Mouse (Mus musculus): ENCODE results near the gene Gtf2h4. TPM values are rescaled to one million over a fixed set of nuclear protein-coding genes. Genes with fewer than 3 reads are reported as not detected.

Gene Gtf2h4
- total RNA-seq, 2 experiments from 2014 or later, result 15.3 to 19.0 TPM

DNA sequence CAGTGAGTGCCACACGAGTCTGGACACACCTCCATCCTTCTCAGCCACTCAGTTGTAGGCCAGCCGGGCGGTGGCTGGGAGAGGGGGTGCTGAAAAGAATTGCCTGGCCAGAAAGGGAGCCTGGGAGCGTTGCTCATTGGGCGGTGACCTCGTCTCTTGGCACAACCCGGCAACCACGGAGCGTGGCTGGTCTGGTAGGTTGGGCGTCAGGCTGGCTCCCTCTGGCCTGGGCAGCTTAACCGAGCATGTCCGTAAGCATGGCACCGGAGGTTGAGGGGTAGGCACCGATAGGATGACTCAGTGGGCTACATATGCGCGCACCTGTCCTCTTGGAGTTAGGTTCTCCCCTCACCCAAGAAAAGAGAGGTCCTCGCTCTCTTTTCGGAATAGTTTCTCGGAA is 26.4 kb upstream of the Gtf2h4 start:
- peak; percentile 76 to 79 for DNase-seq
- intact Hi-C loops (cut with DNase I), result loop anchor here (5.0 kb wide), 1 partner anchor 37 kb away; no protein-coding TSS in a partner anchor

DNA sequence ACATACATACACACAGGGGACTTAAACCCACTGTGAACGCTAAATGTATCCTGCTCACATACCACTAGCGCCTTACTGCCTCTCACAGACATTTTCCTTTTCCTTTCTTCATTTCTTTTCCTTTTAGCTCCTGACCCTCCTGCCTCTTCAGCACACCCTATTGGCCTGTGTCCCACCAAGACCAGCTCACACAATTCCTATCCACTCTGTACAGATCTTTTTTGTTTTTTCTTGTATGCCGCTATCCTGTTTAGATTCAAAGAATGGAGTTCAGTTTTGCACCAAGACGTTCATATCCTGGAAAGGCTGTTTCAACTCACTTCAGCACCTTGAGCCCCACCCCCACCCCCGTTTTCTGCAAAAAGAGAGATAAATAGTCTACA is 25.0 kb upstream of the Gtf2h4 start:
- intact Hi-C loops (cut with DNase I), result no loop called here
- no peak for DNase-seq

DNA sequence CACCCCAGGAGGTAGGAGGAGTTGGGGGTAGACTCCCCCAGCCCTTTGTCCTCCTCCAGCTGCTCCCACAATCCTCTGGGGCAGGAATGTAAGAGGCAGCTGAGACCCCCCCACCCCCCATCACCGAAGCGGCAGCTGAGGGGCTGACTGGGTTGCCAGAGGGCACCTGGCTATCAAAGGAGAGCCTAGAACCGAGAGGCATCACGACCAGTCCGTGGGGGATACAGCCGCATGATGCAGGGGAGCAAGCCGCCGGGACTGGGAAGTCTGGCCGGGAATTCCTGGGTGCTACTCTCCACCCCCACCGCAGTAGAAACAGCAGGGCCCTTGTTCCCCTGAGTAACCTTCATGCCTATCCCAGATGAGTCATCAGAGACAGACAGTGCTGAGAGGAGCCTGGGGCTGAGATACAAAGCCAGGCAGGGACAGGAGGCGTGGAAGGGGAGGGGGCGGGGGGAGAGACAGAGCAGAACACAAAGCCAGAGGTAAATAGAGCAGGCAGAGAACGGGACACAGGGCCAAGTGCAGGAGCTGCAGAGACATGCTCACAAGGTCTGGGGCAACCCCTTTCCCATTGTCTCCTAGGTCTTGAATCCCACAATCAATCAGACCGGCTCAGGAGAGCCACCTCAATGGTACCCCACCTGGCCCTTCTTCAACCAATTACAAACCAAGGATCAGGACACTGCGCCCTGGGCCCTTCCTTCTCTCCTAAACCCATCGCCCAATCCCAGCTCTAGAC is 24.4 kb upstream of the Gtf2h4 start:
- DNase-seq, result no peak
- intact Hi-C loops (cut with DNase I), result no loop called here

DNA sequence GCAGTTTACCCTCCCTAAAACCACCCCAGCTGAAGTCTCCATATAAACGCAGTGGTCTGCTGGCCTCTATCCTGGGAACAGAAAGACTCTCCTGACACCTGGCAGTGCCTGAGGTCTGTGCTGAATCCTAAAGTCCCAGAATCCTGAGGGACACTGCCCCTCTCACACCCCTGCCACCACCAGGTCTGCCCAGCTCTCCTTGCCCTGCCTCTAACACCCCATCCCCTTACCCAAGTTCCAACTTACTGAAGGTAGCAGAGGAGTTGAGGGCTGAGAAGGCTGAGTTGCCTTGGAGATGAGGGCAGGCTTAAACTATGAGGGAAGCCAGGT is 23.9 kb upstream of the Gtf2h4 start:
- intact Hi-C loops (cut with DNase I), result no loop called here
- no peak for DNase-seq

DNA sequence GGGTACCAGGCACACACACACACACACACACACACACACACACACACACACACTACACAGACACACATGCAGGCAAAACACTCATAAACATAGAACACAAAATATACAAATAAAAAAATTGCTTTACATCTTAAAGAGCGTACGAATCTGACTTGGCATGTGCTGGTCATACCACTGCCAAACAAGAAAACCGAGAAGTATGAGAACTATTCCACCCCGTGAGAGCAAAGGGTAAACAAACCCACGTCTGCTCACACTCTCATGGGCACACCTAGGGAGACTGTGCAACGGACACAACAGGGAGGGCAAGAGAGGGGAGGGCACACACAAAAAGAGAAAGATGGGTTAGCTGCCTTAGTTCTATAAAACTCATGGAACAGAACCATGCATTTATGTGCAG is 23.2 kb upstream of the Gtf2h4 start:
- intact Hi-C loops (cut with DNase I), result no loop called here
- DNase-seq, result no peak

DNA sequence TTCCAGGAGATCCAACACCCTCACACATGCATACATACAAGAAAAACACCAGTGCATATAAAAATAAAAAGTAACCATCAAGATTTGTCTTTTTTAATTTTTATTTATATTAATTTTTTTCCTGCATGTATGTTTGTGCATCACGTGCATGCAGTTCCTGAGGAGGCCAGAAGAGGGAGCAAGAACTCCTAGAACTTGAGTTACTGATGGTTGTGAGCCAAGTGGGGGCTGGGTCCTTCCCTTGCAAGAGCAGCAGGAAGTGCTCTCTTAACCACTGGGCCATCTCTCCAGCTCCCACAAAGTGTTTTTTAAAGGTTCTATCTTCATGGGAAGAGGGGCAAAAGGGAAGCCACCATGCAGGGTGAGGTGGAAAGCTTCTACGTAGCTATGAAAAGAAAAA is 21.8 kb upstream of the Gtf2h4 start:
- intact Hi-C loops (cut with DNase I), result no loop called here
- no peak for DNase-seq

DNA sequence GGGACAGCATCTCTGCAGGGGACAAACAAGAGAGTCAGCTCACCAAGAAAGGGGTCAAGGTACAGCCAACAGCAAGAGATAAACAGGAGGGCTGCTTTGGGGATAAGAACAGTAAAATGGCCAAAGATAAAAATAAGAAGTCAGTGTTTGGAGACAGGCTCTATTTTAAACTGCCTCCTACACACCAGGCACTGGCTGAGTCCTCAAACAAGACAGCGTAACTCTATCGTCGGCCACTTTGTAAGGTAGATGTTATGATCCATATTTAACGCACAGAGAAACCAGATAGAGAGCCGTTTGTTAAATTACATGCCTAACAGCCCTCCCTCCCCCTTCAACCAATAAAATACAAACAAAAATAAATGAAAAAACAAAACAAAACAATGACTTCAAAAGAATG is 20.4 kb upstream of the Gtf2h4 start:
- intact Hi-C loops (cut with DNase I), result no loop called here

DNA sequence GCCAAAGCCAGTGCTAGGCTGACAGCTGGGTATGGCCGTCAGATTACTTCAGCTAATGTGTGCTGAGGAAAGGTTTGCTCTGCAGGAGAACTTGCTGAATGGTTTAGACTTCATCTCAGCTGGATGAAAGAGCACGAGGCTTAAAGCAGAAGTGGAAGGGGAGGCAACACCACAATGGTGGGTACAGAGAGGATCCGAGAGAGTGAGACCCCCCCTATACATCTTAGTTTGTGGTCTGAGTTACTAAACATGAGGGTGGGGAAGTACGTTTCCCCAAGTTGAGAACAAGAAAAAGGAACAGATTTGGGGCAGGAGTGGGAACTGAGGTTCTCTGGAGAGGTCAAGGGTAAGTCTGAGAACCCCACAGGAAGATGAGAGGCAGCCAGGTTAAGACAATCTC is 18.8 kb upstream of the Gtf2h4 start:
- intact Hi-C loops (cut with DNase I), result no loop called here

More for the DNA sequence above, 20.4 kb upstream of the Gtf2h4 start:
- DNase-seq, result no peak

DNA sequence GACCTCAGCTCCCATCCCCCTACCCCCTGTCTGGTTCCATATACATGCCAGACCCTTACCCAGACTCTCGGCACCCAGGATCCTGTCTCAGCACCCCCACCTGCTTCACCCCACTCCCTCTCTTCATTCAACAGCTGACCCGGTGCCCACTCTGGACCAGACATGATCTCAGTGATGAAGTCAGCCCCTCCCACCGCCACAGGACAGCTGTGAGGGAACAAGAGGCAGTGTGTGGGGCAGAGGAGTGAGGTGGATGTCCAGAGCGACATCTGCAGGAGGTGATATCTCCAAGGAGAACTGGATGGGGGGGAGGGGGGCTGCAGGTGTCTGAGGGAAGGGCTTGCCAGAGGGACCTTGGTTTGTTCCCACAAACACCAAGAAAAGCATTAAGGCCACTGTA is 18.3 kb upstream of the Gtf2h4 start:
- DNase-seq, result no peak
- intact Hi-C loops (cut with DNase I), result no loop called here

More for the DNA sequence above, 18.8 kb upstream of the Gtf2h4 start:
- no peak for DNase-seq

DNA sequence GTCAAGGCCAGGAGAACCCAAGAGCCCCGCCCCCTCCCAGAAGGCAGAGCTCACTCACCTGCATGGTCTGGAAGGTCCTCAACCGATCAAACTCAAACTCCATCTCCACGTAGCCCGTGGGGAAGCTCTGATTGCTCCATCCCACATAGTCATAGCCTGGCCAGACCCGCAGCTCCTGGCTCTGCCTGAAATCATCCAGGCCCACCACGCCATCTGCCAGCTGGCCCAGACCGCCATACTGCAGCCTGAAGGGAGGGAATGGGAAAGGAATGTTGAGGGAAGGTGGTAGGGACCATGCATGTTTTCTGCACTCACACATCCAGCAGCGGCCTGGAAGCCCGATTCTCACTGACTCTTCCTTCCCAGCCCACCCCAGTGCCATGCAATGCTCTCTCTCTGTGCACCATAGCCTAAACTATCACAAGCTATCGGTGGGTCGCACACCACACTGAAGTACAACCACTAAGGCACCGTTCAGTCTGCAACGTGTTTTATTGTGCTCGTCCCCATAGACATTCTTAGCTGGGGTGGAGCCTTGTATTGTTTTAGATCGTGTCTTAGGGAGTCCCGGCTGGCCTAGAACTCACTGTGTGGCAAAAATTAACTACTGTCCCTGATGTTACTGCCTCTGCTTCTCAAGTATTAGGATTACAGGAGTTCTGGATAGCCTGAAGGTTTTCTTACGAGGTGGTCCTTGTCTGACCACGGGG is 16.6 kb upstream of the Gtf2h4 start:
- DNase-seq, result no peak

DNA sequence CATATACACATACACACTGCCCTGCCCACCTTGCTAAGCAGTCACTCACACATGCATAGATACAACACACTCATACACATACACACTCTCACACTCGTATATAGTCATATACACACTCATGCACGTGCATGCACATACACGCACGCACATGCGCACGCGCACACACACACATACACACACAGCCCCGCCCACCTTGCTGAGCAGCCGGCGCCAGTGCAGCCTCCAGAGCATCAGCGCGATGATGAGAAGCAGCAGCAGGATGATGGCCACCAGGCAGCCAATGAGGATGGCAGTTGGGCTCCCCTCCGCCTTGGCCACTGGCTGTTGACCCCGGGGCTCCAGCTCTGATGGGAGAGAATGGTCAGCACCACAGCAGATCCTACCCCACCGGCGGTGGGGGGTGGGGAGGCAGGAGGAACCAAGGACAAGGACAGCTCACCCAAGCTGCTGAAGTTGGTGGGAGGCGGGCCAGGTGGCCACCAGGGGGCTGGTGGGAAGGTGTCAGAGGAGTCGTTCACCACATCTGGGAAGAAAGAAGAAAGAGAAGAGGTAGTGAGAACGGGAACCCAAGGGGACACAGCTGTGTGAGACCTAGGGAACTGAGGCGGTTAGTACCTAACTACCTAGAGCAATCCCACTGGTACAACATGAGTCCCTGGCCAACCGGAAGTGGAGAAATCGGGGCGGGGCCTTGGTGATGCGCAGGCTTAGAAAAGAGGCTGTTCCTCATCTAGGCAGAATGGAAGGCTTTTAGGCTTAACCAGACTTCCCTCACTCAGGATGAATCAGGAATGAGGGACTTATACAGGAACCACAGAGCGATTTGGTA is 15.0 kb upstream of the Gtf2h4 start:
- DNase-seq, result no peak
- intact Hi-C loops (cut with DNase I), result no loop called here

More for the DNA sequence above, 16.6 kb upstream of the Gtf2h4 start:
- intact Hi-C loops (cut with DNase I), result no loop called here

DNA sequence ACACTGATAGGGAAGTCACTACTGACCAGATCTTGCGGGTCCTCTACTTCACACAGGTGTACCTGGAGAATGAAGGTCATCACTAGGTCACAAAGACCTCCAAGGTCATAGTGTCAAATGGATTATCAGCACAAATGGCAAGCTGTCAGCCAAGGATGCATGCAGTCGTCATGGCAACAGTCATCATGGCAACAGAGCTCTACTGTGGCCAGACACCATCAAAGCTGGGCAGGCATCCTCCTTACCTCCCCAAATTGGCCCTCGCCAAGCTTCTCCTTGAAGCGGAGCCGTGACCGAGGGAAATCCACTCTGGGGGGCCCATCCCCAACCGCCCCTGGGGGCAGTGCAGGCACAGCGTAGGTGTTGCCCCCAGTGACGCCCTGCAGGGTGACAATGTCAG is 11.5 kb upstream of the Gtf2h4 start:
- no peak for DNase-seq
- intact Hi-C loops (cut with DNase I), result no loop called here

DNA sequence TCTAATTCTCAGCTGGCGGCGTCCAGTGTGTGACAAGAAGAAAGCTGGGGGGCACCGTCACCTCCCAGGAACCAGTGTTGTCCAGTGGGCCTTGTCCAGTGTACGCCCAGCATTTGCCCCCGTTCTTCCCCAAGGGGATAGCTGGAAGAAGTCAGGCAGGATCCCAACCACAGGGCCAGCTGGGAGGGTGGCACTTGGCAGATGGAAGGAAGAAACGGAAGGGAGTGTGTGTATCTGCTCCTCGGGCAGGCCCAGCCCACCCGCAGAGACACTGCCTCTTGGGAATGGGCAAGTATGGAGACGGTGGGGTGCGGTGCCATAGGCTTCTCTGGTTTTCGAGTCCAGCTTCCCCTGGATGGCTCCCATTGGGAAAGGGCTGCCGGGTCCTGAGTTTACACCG is 8.4 kb upstream of the Gtf2h4 start:
- intact Hi-C loops (cut with DNase I), result no loop called here

DNA sequence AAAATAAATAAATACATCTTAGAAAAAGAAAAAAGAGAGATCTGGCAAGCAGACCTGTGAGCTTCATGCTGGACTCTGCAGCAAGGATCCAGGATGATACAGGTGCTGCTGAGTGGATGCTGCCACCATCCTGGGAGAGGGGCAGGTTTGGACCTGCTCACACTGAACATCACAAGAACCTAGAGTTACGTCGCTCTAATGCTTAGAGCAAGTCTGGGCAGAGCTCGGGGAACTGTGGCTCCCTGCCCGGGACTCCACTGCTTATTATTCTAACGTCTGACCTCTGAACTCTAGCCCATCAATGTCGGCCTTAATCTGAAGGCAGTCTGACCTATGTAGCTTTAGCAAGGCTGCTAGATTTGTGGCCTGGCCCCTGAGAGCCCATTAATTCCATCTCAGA is 7.1 kb upstream of the Gtf2h4 start:
- intact Hi-C loops (cut with DNase I), result no loop called here
- DNase-seq, result no peak

More for the DNA sequence above, 8.4 kb upstream of the Gtf2h4 start:
- no peak for DNase-seq

DNA sequence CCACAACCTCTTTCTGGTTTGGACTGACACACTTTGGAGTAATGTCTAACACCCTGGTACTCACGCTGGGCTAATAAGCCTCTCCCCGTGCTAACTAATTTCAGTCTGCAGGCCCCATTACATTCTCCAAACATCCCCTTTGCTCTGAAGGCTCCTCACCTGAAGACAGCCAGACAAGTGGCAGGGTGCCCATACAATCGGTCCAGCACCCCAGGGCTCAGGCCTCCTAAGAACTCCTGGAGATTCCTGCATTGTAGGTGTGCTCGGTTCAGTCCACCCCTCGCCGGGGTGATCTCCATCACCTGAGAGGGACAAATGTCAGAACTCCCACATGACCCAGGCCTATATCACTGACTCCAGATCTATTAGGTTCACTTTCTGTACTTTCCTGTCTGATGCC is 1.0 kb downstream of the Gtf2h4 start:
- DNase-seq, result no peak
- intact Hi-C loops (cut with DNase I), result no loop called here

DNA sequence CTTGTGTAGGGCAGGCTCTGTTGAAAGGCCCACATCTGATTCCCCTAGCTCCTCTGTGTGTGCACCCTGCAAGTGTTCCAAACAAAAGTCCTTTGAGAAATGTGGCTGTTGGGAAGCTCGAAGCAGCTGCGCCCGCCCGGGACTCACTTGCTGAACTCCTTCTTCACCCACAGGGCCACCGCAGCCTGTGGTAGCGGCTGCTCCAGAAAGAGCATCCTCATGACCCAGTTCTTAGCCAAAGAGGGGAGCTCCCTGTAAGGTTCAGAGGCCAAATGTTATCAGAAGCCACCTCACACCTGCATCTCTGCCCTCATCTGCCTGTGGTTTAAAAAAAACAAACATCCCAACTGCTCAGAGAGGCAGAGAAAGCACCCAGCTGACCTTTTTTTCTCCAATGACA is 1.7 kb downstream of the Gtf2h4 start:
- no peak for DNase-seq
- intact Hi-C loops (cut with DNase I), result no loop called here

DNA sequence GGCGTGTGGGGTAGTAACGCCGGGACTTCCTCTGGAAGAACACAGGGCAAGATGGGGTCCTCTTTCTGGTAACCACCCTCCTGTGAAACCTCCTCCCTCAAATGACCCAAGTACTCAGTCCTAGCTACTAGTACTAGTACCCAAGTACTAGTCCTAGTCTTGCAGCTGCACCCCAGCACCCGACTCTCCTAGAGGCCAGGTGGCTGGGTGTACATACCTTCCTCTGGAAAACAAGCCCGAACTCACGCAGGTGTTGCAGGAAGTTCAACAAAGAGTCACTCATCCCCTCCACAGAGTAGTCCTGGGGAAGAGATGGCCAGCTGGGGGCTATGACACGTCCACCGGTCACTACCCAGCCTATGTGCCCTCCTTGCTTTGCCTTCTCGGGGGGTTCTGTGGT is 3.8 kb downstream of the Gtf2h4 start:
- no peak for DNase-seq
- intact Hi-C loops (cut with DNase I), result no loop called here

DNA sequence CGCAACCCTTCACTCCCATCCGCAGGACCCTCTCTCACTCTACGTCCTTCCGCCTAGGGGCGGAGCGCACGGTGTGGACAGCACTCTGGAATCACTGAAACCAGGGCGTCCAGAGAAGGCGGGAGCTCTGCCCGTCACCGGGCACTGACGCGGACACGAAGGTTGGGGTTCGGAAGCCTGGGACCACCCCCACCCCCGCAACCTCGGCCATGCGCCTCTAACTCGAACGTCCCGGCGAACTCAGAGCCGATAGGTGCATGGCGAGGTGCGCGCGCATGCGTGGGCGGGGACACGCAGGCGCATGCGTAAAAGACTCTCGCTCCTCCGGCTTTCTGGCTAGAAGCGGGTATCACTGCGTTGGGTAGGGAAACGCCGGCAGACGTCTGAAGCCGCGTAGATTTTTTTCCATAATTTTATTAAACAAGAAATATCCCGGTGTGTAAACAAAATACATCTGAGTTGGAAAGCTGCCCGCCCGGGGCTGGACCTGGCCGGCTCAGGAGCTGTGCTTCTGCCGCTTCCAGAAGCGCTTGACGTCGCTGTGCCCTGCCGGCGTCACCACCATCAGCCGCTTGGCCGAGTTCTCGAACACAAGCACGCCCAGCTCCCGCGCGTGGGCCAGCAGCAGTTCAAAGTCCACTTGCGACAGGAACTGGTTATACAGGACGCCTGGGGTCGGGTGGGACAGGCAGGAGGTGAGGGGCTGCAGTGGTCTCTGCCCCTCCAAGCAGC is 6.0 kb downstream of the Gtf2h4 start, which contains the start of gene Vars2:
TSS of gene Vars2 (minus strand) at position 259 of the 732 bp plus-strand sequence.
- intact Hi-C loops (cut with DNase I), result no loop called here
- peak; percentile 94 to 99 for DNase-seq

DNA sequence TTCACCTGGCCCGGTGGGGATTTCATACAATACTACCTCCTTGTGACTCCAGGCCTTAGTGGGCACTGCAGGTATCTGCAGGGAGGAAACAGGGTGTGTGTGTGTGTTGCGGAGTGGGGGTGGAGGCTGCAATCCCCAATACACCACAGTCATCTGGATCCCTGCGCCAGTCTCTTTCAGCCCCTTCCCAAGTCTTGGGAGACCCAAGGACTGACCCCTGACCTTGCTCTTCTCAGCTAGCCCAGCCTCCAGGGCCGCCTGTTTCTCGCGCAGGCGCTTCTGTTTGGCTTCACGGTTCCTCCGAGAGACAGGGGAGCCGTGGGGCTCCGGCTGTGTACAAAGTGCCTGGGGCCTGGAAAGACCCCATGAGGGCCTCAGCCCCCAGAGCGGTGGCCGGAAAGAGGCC is 6.7 kb downstream of the Gtf2h4 start:
- intact Hi-C loops (cut with DNase I), result no loop called here
- no peak for DNase-seq

DNA sequence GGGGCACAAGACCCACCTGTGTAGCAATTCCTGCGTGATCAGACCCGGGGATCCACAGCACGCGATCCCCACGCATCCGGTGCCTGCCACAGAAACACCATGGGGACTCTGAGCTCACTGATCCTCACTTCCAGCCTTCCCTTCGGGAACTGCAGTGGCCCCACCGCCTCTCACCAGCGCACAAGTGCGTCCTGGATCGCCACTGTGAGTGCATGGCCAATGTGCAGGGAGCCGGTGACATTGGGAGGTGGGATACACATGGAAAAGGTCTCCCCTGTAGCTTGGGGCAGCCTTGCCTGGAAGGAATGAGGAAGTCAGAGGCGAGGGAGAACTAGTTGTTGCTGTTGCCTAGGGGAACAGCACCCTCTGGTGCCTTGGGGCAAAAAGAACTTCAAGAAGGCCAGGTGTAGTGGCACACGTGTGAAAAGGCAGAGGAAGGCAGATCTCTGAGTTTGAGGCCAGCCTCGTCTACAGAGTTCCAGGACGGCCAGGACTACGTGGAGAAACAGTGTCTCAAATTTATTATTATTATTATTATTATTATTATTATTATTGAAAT is 7.5 kb downstream of the Gtf2h4 start:
- no peak for DNase-seq
- intact Hi-C loops (cut with DNase I), result no loop called here

Data from gastrocnemius, postnatal 36 days (tissue).